Mouse (Mus musculus): Measurements from ENCODE around the gene Ngrn.

Ngrn gene

DNA sequence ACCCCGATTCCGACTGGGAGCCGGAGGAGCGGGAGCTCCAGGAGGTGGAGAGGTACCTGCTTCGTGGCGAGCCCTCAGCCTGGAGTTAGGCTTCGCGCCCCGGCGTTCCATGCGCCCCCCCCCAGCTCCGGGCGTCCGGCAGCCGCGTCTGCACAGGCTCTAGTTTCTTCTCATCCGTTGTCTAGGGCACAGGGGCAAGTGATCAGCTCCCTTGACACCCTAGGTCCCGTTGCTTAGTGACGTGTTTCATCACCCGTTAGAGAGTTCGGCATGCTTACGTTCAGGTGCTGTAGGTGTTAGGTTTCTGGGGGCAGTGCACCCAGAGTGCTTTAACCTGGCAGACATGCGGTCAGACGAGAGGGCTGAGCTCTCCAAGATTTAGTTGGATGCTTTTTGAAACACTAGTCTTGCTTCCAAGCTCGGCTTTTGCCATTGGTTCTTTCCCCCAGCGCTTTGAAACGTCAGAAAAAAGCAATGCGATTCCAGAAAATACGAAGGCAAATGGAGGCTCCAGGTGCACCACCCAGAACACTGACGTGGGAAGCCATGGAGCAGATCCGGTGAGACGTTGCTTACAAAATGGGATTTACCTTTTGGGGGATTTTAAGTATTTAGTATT is 466 bp downstream of the Ngrn start:
- peak in 1 of 2 experiments; percentile 10 for DNase-seq (ENCODE audit: low read depth in 2 of 2, low spot score in 2 of 2)

DNA sequence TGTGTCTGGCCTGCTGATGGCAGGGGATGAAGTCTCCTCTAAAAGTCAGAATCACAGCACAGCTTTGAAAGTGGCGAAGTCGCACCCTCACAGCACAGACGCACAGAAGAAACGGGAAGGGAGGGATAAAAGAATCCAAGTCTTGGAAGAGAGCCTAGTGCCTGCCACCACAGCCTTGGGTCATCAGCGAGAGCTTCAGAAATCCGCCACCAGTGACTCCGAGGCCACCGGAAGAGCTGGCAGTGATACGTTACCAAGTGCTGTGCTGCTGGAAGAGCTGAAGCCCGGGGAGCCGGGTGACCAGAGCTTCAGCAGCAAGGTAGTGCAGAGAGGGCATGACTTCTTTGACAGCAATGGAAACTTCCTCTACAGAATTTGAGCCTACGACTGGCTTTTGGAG is 3.6 kb downstream of the Ngrn start:
- no peak for DNase-seq (ENCODE audit: low read depth in 2 of 2, low spot score in 2 of 2)

DNA sequence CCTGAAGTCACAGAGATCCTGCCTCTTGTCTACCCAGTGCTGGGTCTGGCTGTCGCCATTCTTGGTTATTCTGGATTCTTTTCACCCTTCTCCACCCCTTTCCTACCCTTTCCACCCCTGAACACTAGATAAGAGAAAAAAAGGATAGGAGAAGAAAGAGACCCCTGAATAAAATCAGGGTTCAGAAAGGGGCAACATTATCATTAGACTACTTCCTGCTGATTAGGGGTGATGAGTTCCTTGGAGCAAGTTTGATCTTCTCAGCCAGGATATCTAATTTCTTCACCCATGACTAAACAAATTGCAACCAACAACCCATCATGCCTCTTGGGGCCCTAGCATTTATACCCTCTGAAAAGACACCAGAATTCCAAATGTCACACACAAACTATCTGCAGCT is 6.7 kb downstream of the Ngrn start:
- no peak for DNase-seq (ENCODE audit: low read depth in 2 of 2, low spot score in 2 of 2)

DNA sequence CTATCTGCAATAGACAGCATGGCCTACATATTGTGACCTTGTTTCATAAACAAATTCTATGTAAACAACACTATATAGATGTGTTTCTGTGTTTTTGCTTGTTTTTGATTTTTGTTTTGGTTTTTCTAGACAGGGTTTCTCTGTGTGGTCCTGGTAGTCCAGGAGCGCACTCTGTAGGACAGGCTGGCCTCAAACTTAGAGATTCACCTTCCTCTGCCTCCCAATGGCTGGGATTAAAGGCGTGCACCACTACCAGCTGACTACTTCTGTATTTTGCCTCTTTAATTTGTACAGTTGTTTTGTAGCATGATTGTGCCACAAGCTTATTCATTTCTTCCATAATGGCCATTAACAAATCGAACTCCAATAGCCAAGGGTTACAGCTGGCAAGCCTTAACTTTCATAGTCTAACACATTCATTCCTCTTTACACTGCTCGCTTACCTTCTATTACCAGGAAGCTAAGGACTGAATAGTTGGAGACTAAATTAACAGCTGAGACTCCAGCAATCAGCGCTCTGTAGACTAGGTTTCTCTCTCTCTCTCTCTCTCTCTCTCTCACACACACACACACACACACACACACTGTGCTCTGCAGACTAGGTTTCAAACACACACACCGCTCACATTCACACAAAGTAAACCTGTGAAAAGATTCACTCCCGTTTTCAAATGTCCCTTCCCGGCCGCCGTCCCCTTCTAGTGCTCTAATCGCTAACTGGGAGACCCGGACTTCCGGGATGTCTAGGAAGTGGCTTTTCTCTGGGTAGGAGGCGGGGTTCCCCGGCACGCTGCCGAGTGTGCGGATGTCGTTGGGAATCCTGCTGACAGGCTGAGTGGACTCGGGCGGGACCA is 8.1 kb downstream of the Ngrn start, which contains the start of gene Vps33b:
Gene Vps33b, plus strand, starts transcription at position 753 of the 854 bp plus-strand sequence.
- DNase-seq (ENCODE audit: low read depth in 2 of 2, low spot score in 2 of 2) = peak; percentile 91 to 94

DNA sequence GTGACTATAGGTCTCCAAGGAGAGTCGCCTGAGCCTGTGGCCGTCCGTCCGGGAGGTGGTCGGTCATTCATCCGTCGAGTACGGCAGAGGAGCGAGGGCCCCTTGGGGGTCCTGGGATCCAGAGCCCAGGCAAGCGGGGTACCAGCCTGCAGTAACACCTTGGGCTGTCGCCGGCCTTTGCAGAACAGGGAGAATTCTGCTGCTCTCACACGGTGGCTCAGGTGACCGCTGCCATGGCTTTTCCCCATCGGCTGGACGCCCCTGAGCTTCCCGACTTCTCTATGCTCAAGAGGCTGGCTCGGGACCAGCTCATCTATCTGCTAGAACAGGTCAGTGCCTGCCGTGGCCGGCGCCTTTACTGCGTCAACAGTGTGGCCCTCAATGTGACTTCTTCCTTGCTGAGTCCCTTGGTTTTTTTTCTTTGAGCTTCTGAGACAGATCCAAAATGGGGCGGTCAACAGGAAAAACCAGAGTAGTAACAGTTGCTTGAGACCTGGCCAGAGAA is 8.8 kb downstream of the Ngrn start:
- no peak for DNase-seq (ENCODE audit: low read depth in 2 of 2, low spot score in 2 of 2)

DNA sequence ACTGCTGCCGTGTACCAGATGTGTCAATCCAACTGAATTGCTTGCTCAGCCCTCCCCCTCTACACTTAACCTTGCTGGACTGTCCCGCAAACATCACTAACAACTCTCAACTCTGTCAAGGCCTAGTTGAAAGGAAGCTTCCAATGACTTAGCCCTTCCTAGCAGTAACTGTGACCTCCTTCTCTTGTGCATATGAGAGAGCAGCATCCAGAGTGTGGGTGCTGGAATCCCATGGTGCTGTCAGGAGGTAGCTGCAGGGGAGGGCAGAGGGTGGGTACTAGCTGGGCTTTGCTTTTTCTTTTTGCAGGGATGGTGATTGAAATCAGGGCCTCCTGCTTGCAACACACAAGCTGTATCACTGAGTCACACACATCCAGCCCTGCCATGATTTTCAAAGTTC is 12.4 kb downstream of the Ngrn start:
- DNase-seq (ENCODE audit: low read depth in 2 of 2, low spot score in 2 of 2) = no peak

DNA sequence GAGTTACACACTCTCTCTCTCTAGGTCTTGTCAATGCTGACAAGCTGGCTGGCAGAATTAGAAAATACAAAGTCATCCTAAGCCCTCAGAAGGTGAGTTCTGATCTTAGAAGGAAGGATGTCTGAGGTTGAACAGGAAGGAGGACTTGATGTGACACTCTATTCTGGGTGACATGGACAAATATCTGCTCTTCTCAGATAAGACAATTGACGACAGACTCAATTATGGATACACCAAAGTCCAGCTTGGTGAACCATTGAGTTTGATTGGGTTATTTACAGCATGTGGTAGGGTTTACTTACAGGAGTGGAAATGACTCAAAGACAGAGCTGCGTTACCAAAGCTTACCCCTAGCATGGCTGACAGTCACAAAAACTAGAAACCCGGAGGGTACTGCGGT is 15.4 kb downstream of the Ngrn start:
- no peak for DNase-seq (ENCODE audit: low read depth in 2 of 2, low spot score in 2 of 2)

DNA sequence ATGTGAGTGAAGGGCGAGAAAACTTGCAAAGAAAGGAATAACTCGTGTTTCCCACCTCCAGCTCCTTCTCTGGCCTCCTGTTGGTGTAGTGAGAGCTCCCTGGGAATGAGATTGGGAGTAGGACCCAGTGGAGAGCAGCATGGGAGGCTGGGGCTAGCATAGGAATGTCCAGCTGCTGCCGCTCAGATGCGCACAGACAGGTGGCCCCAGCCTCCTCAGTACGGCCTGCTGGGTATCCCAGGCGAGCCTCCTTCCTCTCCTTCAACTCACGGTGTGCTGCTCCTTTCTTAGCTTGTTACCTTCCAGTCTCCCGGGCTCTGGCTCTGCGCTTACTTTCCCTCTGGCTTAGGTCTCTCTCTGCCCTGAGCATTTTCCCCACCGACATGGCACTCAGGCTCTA is 19.0 kb downstream of the Ngrn start:
- DNase-seq (ENCODE audit: low read depth in 2 of 2, low spot score in 2 of 2) = no peak

DNA sequence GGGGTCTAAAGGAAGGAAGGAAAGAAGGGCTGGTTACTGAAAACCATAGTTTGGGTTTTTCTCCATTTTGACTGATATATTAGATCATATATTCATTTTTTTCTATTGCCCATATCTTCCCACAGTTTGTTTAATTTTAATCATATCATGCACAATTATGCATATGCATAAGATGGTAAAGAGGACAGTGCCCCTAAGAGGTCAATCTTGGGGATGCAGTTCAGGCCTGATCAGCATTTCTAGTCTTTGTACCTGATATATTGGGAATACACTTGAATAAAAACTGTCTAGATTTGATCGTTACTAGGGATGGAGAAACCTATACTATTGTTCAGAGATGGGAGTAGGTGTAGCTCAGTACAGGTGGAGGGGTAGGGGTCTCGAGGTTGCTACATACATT is 20.0 kb downstream of the Ngrn start:
- no peak for DNase-seq (ENCODE audit: low read depth in 2 of 2, low spot score in 2 of 2)

DNA sequence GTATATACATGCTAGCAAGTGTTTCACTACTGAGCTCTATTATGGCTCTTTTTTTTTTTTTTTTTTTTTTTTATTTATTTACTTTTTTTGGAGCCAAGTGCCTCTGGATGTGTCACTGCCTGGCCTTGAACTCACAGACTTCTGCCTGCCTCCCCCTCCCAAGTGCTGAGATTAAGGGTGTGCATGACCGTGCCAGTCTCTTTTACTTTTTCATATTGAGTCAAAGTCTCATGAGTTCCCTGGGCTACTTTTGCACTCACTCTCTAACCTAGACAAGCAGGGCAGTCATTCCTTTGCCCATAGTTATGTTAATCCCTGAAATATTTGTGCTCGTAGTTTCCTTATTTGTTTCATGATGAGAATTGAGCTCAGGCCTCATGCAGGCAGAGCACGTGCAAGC is 20.6 kb downstream of the Ngrn start:
- DNase-seq (ENCODE audit: low read depth in 2 of 2, low spot score in 2 of 2) = no peak

DNA sequence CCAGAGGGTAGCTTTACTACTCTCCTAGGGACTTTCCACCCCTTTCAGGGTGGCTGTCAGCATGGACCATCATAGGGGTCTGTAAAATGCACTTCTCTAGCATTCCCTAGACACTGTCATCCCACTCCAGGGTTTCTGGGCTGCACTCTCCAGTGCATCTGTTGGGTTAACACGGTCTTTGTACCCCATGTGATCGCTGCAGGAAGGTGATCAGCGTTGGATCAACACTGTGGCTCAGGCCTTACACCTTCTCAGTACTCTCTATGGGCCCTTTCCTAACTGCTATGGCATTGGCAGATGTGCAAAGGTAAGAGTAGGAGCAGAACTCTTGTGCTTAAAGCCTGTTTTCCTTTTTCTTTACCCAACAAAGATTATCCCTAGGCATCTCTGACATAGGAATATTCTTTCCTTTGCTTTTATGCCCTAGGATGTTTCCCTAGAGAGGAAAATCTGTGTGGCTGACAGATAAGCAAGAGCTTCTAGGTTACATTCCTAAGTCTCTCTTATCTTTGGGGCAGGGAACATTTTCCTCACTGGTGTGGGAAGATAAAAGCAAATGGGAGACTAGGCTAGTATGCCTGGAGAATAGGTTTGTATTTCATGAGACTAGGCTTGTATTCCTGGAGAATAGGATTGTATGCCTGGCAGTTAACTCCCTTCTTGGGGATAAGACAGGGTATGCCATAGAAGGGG is 22.4 kb downstream of the Ngrn start:
- DNase-seq (ENCODE audit: low read depth in 2 of 2, low spot score in 2 of 2) = no peak

DNA sequence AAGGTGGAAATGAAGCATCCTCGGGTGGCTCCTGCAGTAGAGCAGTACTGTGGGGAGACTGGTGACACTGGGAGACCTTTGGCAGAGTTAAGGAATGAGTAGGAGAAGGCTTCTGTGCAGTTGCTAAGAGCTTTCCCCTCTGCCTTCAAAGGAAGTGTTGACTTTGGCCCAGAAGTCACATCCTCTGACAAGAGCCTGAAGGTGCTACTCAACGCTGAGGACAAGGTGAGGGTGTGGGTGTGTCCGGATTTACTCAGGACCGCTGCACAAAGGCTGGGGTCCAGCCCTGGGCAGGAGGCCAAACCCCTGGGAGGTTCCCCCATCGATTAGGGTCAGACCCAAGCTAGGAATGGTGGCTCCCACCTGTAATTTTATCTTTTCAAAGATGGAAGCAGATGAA is 23.4 kb downstream of the Ngrn start:
- DNase-seq (ENCODE audit: low read depth in 2 of 2, low spot score in 2 of 2) = no peak

DNA sequence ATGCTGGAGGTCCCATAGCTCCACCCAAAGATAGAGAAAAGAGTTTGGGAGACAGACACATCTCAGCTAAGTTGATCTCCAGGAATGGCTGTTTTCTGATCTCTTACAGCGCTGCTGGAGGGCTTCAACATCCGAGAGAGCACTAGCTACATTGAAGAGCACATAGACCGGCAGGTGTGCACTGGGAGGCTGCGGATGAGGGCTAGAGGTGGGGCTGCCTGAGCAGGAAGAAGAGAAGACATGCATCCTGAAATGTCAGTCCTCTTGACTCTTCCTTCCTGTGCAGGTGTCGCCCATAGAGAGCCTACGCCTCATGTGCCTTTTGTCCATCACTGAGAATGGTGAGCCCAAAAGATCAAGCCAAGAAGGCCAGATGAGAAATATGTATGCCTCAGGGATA is 24.7 kb downstream of the Ngrn start:
- no peak for DNase-seq (ENCODE audit: low read depth in 2 of 2, low spot score in 2 of 2)

DNA sequence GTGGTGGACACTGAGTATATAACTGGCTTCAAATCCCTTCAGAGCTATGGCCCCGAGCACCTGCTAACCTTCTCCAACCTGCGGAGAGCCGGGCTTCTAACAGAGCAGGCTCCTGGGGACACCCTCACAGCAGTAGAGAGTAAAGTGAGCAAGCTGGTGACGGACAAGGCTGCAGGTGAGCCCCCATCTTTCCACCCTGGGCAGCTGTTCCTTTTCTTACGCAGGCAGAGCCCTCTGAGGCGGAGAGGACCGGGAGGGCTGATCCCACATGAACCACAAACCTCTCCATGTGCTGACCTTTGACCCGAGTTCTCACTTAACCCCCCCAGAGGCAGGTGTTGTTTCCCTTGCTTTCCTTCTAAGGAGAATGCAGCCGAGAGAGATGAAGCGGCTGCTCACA is 26.7 kb downstream of the Ngrn start:
- DNase-seq (ENCODE audit: low read depth in 2 of 2, low spot score in 2 of 2) = no peak

DNA sequence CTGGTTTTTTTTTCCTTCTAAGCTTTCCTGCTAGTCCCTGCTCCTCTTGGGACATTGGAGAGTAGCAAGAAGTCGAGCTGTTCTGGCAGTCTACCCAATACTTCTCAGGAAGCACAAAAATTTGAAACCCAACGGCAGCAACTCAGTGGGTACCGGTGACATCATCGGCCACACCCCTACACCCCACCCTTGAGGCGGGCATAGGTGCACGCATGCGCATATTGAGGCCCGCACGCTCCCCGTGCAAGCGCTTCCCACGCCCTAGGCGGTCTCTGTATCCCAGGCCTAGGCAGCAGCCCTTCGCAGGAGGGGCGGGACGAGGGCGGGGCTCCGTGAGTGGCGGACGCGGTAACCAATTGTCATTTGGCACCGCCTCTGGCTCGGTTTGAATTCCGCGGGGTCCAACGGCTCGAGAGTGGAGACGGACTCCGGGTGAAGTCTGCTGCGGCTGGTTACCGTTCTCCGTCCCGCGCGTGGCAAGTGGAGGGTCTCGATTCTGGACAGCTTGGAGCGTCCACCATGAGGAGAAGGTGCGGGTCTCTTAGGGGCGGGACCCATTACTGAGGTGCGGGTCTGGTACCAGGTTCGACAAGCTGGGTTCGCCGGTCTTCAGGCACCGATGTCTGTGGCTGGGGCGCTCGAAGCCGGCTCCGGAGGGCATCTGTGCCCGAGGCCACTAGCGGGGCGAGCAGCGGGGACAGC is 33.2 kb downstream of the Ngrn start, which contains the start of gene Prc1:
Gene Prc1, plus strand, starts transcription at position 389 of the 702 bp plus-strand sequence.
- peak; percentile 98 for DNase-seq (ENCODE audit: low read depth in 2 of 2, low spot score in 2 of 2)

DNA sequence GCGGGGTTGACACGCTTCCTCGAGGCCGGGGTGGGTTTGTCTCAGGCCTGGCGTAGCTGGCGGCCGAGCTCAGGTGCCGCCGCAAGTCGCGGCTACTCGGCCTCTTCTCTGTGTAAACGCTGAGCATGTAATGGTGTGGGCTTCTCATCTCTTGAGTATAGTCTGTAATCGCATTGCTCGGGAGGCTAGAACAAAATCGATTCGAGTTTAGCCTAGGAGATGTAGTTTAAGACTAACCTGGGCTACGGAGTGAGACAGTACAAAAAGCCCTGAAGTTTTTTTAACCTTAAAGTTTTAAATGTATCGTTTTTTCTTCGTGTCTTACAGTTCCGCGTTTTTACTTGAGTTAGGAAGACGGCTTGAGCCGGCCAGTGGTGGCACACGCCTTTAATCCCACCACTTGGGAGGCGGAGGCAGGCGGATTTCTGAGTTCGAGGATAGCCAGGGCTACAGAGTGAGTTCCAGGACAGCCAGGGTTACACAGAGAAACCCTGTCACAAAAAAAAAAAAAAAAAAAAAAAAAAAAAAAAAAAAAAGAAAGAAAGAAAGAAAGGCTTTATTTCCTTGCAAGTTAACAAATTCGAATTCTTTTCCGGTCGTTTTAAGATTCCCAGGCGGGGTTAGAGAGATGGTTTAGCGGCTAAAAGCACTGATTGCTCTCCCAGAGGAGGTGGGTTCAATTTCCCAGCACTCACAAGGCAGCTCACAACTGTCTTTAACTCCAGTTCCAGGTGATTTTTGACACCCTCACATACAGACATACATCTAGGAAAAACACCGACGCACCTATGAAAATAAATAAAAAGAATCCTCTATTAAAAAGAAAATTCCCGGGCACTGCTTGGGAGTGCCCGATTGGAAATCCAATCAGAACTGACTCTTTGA is 34.0 kb downstream of the Ngrn start:
- no peak for DNase-seq (ENCODE audit: low read depth in 2 of 2, low spot score in 2 of 2)

DNA sequence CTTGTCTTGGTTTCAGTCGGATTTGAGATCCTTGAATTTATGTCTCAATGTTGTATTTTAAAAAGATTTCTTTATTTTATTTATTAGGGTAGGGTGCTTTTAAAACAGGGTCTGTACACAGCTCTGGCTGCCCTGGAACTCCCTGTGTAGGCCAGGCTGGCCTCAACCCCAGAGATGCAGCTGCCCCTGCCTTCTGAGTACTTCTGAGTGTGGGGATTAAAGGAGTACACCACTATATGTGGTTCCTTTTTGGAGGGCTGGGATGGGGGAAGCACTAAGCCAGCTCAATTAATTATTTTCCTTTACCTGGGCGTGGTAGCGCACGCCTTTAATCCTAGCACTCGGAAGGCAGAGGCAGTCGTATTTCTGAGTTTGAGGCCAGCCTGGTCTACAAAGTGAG is 35.4 kb downstream of the Ngrn start:
- DNase-seq (ENCODE audit: low read depth in 2 of 2, low spot score in 2 of 2) = no peak

DNA sequence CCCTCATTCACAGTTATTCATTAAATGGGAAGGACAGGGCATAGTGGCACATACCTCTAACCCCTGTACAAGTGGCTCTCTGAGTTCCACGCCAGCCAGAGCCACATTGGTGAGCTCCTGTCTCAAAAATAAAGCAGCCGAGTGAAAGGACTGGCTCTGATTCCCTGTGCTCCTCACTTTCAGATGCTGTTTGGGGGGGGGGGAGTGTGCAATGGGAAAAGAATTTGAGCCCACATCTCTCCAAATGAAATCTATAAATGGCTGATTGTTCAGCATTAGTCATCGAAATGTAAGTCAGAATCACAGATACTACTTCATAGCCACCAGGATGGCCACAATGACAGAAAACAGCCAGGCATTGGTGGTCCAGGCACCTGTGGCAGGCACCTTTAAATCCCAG is 36.0 kb downstream of the Ngrn start:
- DNase-seq (ENCODE audit: low read depth in 2 of 2, low spot score in 2 of 2) = no peak

DNA sequence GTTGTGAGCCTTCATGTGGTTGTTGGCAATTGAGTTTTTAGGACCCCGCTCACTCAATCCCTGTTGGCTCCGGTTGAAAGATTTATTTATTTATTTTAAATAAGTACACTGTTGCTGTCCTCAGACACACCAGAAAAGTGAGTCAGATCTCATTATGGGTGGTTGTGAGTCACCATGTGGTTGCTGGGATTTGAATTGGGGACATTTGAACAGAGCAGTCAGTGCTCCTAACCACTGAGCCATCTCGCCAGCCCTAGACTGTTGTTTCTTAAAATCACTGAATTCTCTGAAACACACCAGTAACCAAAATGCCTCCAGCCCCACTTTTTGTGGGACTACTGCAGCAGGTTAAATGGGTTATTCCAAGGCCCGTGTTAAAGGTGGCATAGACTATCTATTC is 37.7 kb downstream of the Ngrn start:
- DNase-seq (ENCODE audit: low read depth in 2 of 2, low spot score in 2 of 2) = no peak

DNA sequence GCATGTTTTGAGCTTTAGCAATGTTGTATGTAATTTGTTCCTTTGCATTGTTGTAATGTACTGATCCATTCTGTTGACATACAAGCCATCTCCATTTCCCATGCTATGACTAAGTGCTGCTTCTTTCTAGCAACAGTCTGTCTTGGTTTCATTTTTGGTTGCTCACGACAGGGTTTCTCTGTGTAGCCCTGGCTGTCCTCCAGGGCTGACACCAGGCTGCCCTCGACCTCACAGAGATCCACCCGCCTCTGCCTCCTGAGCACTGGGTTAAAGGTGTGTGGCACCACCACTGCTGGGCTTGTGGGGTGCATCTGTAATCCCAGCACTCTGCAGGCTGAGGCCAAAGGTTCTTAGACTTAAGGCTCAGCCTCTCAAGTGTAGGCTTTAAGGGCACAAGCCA is 38.6 kb downstream of the Ngrn start:
- DNase-seq (ENCODE audit: low read depth in 2 of 2, low spot score in 2 of 2) = no peak
